Mouse (Mus musculus) spleen, adult 2 months (tissue): ENCODE data around the gene Ctrb1.

Source experiments
- CTCF ChIP-seq: fragments of 200-500 bp; IDR thresholded peaks from 2 replicates; pipeline ENCODE4 v1.5.1; 2011; ENCODE audit warnings: mild to moderate bottlenecking, inconsistent platforms; ENCODE audit not compliant: insufficient read depth, insufficient read length, insufficient replicate concordance; ENCODE audit errors: extremely low read depth
- POLR2A ChIP-seq: fragments of 200-500 bp; IDR thresholded peaks from 2 replicates; pipeline ENCODE4 v1.6.1; 2011; ENCODE audit warnings: low read depth, low read length, inconsistent platforms

DNA sequence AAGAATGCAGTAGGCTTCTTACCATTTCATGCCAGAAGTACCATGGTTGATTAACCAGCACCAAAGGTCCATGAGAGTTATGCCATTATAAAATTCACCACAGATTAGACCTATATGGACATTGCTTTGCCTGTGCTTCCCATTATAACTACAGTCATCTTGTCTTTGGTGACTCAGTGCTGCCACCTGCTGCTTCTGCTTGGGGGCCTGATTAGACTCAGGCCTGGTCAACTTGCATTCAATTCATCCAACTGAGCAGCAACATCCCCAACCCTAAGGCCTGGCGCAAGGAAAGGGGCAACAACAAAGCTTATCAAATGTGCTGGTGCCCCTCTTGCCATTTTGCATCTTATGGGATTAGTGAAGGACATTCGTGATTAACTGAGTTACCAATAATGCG, 28.3 kb downstream of the Ctrb1 start:
- TF ChIP-seq POLR2A: no peak
- TF ChIP-seq CTCF: peak; percentile 64; the same call in 1 of the 2 replicates
